Mouse (Mus musculus): ENCODE results near the gene Nfe2. TPM values are rescaled to one million over a fixed set of nuclear protein-coding genes. Genes with fewer than 3 reads are reported as not detected.
A peak's percentile ranks its signal among the peaks of the same experiment; 100 is the strongest.
"Not testable (repeated sequence)": the region's sequence is repeated elsewhere in the genome, so short reads cannot be mapped to it uniquely, and the experiment has no call there.

The Nfe2 gene
- polyA plus RNA-seq, 1 experiment from 2014 or later: 10.5 TPM

GRCm38 (mm10) chr15:103284647-103285046, 26.4 kb upstream of the Nfe2 start:
- Histone ChIP-seq H3K4me1 (ENCODE audit: insufficient read depth, low read depth, low read length) (peaks cover 3% of the 10 kb centered on the region; the same call in 1 of the 2 replicates), H3K9me3 (ENCODE audit: low read length) (no peaks in the 10 kb centered on the region), H3K4me2 (replicated peaks; ENCODE audit: low read depth, low read length) (no peak overlapping the region), H3K4me3 (ENCODE audit: low read depth, low read length) (no peak overlapping the region), H3K36me3 (ENCODE audit: insufficient read depth, low read length) (no peaks in the 10 kb centered on the region), H3K27ac (ENCODE audit: low read length) (peak overlapping the region; percentile 47; the same call in 1 of the 2 replicates), H3K9ac (replicated peaks; ENCODE audit: low read depth) (no peak overlapping the region), H3K27me3 (replicated peaks; ENCODE audit: insufficient read depth, low read length) (no peaks in the 10 kb centered on the region)
- ATAC-seq (peak; percentile 53; the same call in 1 of the 2 replicates), DNase-seq (ENCODE audit: low spot score) (no peak)
- TF ChIP-seq EP300 (IDR thresholded peaks at IDR 0.05): no peak
- peak; percentile 59 for TF ChIP-seq CTCF (IDR thresholded peaks at IDR 0.05)
- WGBS: 40% methylated on average over 2 of the region's 2 CpGs

GRCm38 (mm10) chr15:103284066-103284465, 25.9 kb upstream of the Nfe2 start:
- H3K4me1 ChIP-seq (ENCODE audit: insufficient read depth, low read depth, low read length): peaks cover 3% of the 10 kb centered on the region; the same call in 1 of the 2 replicates
- ATAC-seq (no peak), DNase-seq (ENCODE audit: low spot score) (peak; percentile 60)
- no peak overlapping the region for H3K9ac ChIP-seq (replicated peaks; ENCODE audit: low read depth)
- H3K27me3 ChIP-seq (replicated peaks; ENCODE audit: insufficient read depth, low read length): no peaks in the 10 kb centered on the region
- no peak overlapping the region for H3K4me2 ChIP-seq (replicated peaks; ENCODE audit: low read depth, low read length)
- H3K27ac ChIP-seq (ENCODE audit: low read length): no peak overlapping the region
- no peaks in the 10 kb centered on the region for H3K36me3 ChIP-seq (ENCODE audit: insufficient read depth, low read length)
- no peaks in the 10 kb centered on the region for H3K9me3 ChIP-seq (ENCODE audit: low read length)
- TF ChIP-seq CTCF (IDR thresholded peaks at IDR 0.05): peak; percentile 78
- no peak for TF ChIP-seq EP300 (IDR thresholded peaks at IDR 0.05)
- WGBS: 56% methylated on average over 3 of the region's 3 CpGs
- H3K4me3 ChIP-seq (ENCODE audit: low read depth, low read length): no peak overlapping the region

- DNase-seq (ENCODE audit: low spot score): no peak
- no peak for TF ChIP-seq CTCF (IDR thresholded peaks at IDR 0.05)
- no peak for TF ChIP-seq EP300 (IDR thresholded peaks at IDR 0.05)
- no peaks in the 10 kb centered on the region for H3K36me3 ChIP-seq (ENCODE audit: insufficient read depth, low read length)
- no peak overlapping the region for H3K4me3 ChIP-seq (ENCODE audit: low read depth, low read length)
- H3K4me2 ChIP-seq (replicated peaks; ENCODE audit: low read depth, low read length): no peak overlapping the region
- ATAC-seq: no peak
- WGBS: 96% methylated on average over 3 of the region's 3 CpGs
- H3K9ac ChIP-seq (replicated peaks; ENCODE audit: low read depth): no peak overlapping the region
- no peaks in the 10 kb centered on the region for H3K9me3 ChIP-seq (ENCODE audit: low read length)
- no peak overlapping the region for H3K27ac ChIP-seq (ENCODE audit: low read length)
- no peaks in the 10 kb centered on the region for H3K27me3 ChIP-seq (replicated peaks; ENCODE audit: insufficient read depth, low read length)
- H3K4me1 ChIP-seq (ENCODE audit: insufficient read depth, low read depth, low read length): peaks cover 3% of the 10 kb centered on the region; the same call in 1 of the 2 replicates
Observed at GRCm38 (mm10) chr15:103281465-103282205, 23.4 kb upstream of the Nfe2 start.

- DNase-seq (ENCODE audit: low spot score) (peak; percentile 87), ATAC-seq (peak; percentile 63)
- H3K4me2 ChIP-seq (replicated peaks; ENCODE audit: low read depth, low read length): no peak overlapping the region
- no peak overlapping the region for H3K27ac ChIP-seq (ENCODE audit: low read length)
- no peak overlapping the region for H3K4me3 ChIP-seq (ENCODE audit: low read depth, low read length)
- TF ChIP-seq EP300 (IDR thresholded peaks at IDR 0.05) (no peak), CTCF (IDR thresholded peaks at IDR 0.05) (peak; percentile 82)
- WGBS: 44% methylated on average over 3 of the region's 3 CpGs
- no peak overlapping the region for H3K9ac ChIP-seq (replicated peaks; ENCODE audit: low read depth)
- no peaks in the 10 kb centered on the region for H3K9me3 ChIP-seq (ENCODE audit: low read length)
- no peaks in the 10 kb centered on the region for H3K27me3 ChIP-seq (replicated peaks; ENCODE audit: insufficient read depth, low read length)
- H3K36me3 ChIP-seq (ENCODE audit: insufficient read depth, low read length): no peaks in the 10 kb centered on the region
- peaks cover under 1% of the 10 kb centered on the region; the same call in 1 of the 2 replicates for H3K4me1 ChIP-seq (ENCODE audit: insufficient read depth, low read depth, low read length)
Observed at GRCm38 (mm10) chr15:103280817-103281464, 22.7 kb upstream of the Nfe2 start.

GRCm38 (mm10) chr15:103279750-103280149, 21.5 kb upstream of the Nfe2 start:
- H3K9me3 ChIP-seq (ENCODE audit: low read length): no peaks in the 10 kb centered on the region
- H3K9ac ChIP-seq (replicated peaks; ENCODE audit: low read depth): no peak overlapping the region
- H3K27ac ChIP-seq (ENCODE audit: low read length): no peak overlapping the region
- no peak overlapping the region for H3K4me2 ChIP-seq (replicated peaks; ENCODE audit: low read depth, low read length)
- ATAC-seq (no peak), DNase-seq (ENCODE audit: low spot score) (peak; percentile 49)
- 51% methylated on average over 3 of the region's 3 CpGs for WGBS
- TF ChIP-seq EP300 (IDR thresholded peaks at IDR 0.05): no peak
- TF ChIP-seq CTCF (IDR thresholded peaks at IDR 0.05): peak; percentile 61
- no peaks in the 10 kb centered on the region for H3K36me3 ChIP-seq (ENCODE audit: insufficient read depth, low read length)
- H3K27me3 ChIP-seq (replicated peaks; ENCODE audit: insufficient read depth, low read length): no peaks in the 10 kb centered on the region
- H3K4me1 ChIP-seq (ENCODE audit: insufficient read depth, low read depth, low read length): no peaks in the 10 kb centered on the region
- no peak overlapping the region for H3K4me3 ChIP-seq (ENCODE audit: low read depth, low read length)

- no peak overlapping the region for H3K4me3 ChIP-seq (ENCODE audit: low read depth, low read length)
- ATAC-seq: no peak
Observed at GRCm38 (mm10) chr15:103277949-103278348, 19.7 kb upstream of the Nfe2 start.

GRCm38 (mm10) chr15:103275943-103276342, 17.7 kb upstream of the Nfe2 start:
- DNase-seq (ENCODE audit: low spot score); ATAC-seq; H3K9me3 ChIP-seq (ENCODE audit: low read length); H3K4me3 ChIP-seq (ENCODE audit: low read depth, low read length); H3K4me1 ChIP-seq (ENCODE audit: insufficient read depth, low read depth, low read length); H3K36me3 ChIP-seq (ENCODE audit: insufficient read depth, low read length); H3K9ac ChIP-seq (replicated peaks; ENCODE audit: low read depth); H3K27ac ChIP-seq (ENCODE audit: low read length); H3K27me3 ChIP-seq (replicated peaks; ENCODE audit: insufficient read depth, low read length); H3K4me2 ChIP-seq (replicated peaks; ENCODE audit: low read depth, low read length): not testable (repeated sequence)
- 93% methylated on average over 2 of the region's 3 CpGs for WGBS

More at GRCm38 (mm10) chr15:103277949-103278348, 19.7 kb upstream of the Nfe2 start:
- H3K27me3 ChIP-seq (replicated peaks; ENCODE audit: insufficient read depth, low read length): no peaks in the 10 kb centered on the region
- DNase-seq (ENCODE audit: low spot score): no peak
- H3K9ac ChIP-seq (replicated peaks; ENCODE audit: low read depth): no peak overlapping the region
- H3K36me3 ChIP-seq (ENCODE audit: insufficient read depth, low read length): no peaks in the 10 kb centered on the region
- no peak overlapping the region for H3K27ac ChIP-seq (ENCODE audit: low read length)
- no peak overlapping the region for H3K4me2 ChIP-seq (replicated peaks; ENCODE audit: low read depth, low read length)
- WGBS: 72% methylated on average over 7 of the region's 7 CpGs
- no peaks in the 10 kb centered on the region; the same call in 1 of the 2 replicates for H3K4me1 ChIP-seq (ENCODE audit: insufficient read depth, low read depth, low read length)
- TF ChIP-seq EP300 (IDR thresholded peaks at IDR 0.05) (no peak), CTCF (IDR thresholded peaks at IDR 0.05) (no peak)
- H3K9me3 ChIP-seq (ENCODE audit: low read length): no peaks in the 10 kb centered on the region

Measured in lung, postnatal 0 days (tissue).